Mouse (Mus musculus): Measurements from ENCODE around the gene Kitl. TPM values are rescaled to one million over a fixed set of nuclear protein-coding genes. Genes with fewer than 3 reads are reported as not detected.

The Kitl gene
- polyA plus RNA-seq, 1 experiment from 2014 or later: 36.5 TPM

DNA sequence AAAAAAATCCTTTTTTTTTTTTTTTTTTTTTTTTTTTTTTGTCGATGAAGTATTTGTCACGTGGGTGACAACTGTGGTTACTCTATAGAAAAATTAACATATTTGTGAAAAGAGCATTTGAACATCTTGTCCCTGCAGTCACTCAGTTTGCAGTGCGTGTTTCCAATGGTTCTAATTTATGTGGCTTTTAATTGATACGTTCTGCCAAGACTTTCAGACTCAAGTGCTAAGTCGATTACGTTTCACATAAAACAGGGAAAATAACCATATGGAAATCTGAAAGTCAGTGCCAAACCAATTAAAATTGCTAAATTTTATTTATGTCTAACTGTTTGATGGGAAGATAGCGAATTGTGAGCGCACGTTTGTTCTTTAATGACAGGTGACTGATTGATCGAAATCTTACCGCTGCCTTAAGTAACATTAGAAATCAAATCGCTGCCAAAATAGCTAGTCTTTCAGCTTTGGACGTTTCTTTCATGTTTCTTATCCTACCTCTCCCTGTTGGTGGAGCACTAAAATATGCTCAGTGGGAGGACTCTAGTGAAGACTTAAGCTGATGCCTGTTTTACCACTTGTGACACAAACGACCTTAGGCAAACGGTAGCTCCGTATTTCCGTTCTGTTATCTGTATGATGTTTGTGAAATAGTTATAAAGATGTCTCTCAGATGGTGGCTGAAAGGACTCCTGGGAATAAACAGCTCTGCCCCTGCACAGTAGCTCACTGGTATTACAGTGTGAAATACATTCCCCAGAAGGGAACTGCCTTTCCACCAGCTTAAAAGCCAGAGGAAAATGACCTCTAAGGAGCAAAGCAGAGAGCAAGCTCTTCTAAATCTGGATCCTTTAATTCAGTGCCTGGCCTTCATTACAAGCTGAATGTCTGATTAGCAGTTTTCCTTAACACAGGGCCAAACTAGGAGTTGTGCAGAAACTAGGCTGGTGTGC is 4.1 kb downstream of the Kitl start:
- H3K36me3 ChIP-seq (ENCODE audit: control insufficient read depth, insufficient read depth, low read length): no peaks in the 10 kb centered on the region
- DNase-seq (ENCODE audit: low spot score): no peak
- WGBS: 56% methylated on average over 17 of the region's 17 CpGs
- no peak overlapping the region for H3K9ac ChIP-seq (ENCODE audit: low read depth, low read length)
- no peak overlapping the region for H3K4me3 ChIP-seq (ENCODE audit: low read depth, low read length)
- H3K27me3 ChIP-seq (replicated peaks; ENCODE audit: control insufficient read depth, insufficient read depth, low read length): peaks cover 18% of the 10 kb centered on the region
- no peak overlapping the region for H3K4me2 ChIP-seq (ENCODE audit: low read depth, low read length)
- H3K4me1 ChIP-seq (ENCODE audit: control insufficient read depth, insufficient read depth, low read length): peaks cover 6% of the 10 kb centered on the region
- H3K9me3 ChIP-seq (ENCODE audit: control insufficient read depth, low read length): no peaks in the 10 kb centered on the region
- H3K27ac ChIP-seq (replicated peaks; ENCODE audit: low read depth, low read length): no peak overlapping the region
- ATAC-seq (ENCODE audit: low read depth): no peak

DNA sequence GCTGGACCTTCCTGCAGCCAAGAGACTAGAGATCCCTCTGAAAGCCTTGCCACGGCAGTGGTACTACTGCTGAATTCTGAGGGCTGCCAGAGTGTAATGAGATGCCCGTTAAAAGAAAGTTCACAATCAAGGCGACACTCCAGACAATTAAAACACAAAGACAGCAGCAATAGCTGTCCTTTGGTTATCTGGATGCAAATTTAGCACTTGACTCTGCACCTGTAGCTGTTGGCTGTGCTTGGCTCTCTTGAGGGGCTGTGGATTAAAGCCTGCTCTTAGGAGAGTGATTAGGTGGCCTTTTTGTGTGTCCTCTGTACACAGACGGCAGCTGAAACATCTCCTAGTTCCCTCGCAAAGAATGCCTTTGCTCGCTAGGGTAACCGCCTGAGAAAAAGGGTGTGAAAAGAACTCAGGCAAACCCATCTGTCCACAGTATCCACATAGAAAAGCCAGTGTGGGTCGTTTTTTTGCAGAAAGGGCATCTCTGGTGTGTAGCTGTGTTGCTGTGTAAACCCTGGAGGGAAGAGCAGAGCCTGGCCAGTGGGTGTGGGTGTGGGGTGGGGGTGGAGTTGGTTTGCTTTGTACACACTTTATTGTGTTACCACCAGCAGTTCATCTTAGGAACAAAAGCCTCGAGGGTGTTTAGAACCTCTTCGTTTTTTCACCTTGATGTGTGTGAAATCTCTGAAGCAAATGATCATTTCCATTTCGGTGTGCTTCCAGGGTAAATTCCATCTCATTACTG is 6.8 kb downstream of the Kitl start:
- Histone ChIP-seq H3K4me1 (ENCODE audit: control insufficient read depth, insufficient read depth, low read length) (peaks cover under 1% of the 10 kb centered on the region; the same call in 1 of the 2 replicates), H3K27me3 (replicated peaks; ENCODE audit: control insufficient read depth, insufficient read depth, low read length) (peaks cover 14% of the 10 kb centered on the region), H3K27ac (replicated peaks; ENCODE audit: low read depth, low read length) (no peak overlapping the region), H3K9me3 (ENCODE audit: control insufficient read depth, low read length) (no peaks in the 10 kb centered on the region), H3K36me3 (ENCODE audit: control insufficient read depth, insufficient read depth, low read length) (no peaks in the 10 kb centered on the region), H3K4me3 (ENCODE audit: low read depth, low read length) (no peak overlapping the region), H3K4me2 (ENCODE audit: low read depth, low read length) (no peak overlapping the region), H3K9ac (ENCODE audit: low read depth, low read length) (no peak overlapping the region)
- 58% methylated on average over 11 of the region's 11 CpGs for WGBS
- ATAC-seq (ENCODE audit: low read depth): no peak
- DNase-seq (ENCODE audit: low spot score): no peak

DNA sequence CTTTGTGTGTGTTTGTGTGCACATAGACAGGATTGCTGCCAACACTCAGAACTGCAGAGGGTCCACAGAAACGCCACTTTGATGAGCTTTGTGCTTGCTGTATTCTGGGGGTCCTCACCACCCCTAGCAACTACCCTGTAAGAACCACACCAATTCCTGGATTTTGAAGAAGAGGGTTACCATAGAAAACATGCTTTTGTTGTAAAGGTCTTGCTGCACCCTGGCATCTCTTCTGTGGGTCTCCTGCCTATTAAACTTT is 7.3 kb downstream of the Kitl start:
- H3K36me3 ChIP-seq (ENCODE audit: control insufficient read depth, insufficient read depth, low read length): no peaks in the 10 kb centered on the region
- DNase-seq (ENCODE audit: low spot score) (no peak), ATAC-seq (ENCODE audit: low read depth) (no peak)
- H3K27ac ChIP-seq (replicated peaks; ENCODE audit: low read depth, low read length): no peak overlapping the region
- no peaks in the 10 kb centered on the region for H3K4me1 ChIP-seq (ENCODE audit: control insufficient read depth, insufficient read depth, low read length)
- no peak overlapping the region for H3K4me3 ChIP-seq (ENCODE audit: low read depth, low read length)
- 63% methylated on average over 1 of the region's 1 CpGs for WGBS
- no peaks in the 10 kb centered on the region for H3K9me3 ChIP-seq (ENCODE audit: control insufficient read depth, low read length)
- H3K4me2 ChIP-seq (ENCODE audit: low read depth, low read length): no peak overlapping the region
- no peak overlapping the region for H3K9ac ChIP-seq (ENCODE audit: low read depth, low read length)
- H3K27me3 ChIP-seq (replicated peaks; ENCODE audit: control insufficient read depth, insufficient read depth, low read length): peaks cover 10% of the 10 kb centered on the region

DNA sequence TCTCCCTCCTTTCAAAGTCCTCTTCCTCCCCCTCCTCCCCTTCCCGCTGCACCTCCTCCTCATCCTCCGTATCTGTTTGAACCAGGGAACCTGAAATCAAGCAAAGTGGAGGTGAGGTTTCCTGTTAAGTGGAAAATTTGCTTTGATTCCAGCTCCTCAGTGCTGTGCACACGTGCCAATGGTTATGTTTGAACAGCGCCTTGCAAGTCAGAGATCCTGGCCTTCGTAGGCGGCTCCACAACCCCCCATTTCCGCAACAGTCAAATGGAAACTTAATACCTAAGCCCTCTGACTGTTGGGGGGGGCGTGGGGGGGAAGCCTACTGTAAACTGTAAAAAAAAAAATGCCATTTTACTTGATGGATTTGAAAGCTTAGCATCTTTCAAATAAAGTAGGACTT is 10.2 kb downstream of the Kitl start:
- Histone ChIP-seq H3K9me3 (ENCODE audit: control insufficient read depth, low read length) (no peaks in the 10 kb centered on the region), H3K9ac (ENCODE audit: low read depth, low read length) (no peak overlapping the region), H3K4me3 (ENCODE audit: low read depth, low read length) (no peak overlapping the region), H3K4me1 (ENCODE audit: control insufficient read depth, insufficient read depth, low read length) (no peaks in the 10 kb centered on the region), H3K4me2 (ENCODE audit: low read depth, low read length) (peak overlapping the region; percentile 9; the same call in 1 of the 2 replicates), H3K27ac (replicated peaks; ENCODE audit: low read depth, low read length) (no peak overlapping the region), H3K36me3 (ENCODE audit: control insufficient read depth, insufficient read depth, low read length) (no peaks in the 10 kb centered on the region), H3K27me3 (replicated peaks; ENCODE audit: control insufficient read depth, insufficient read depth, low read length) (no peaks in the 10 kb centered on the region)
- WGBS: 27% methylated on average over 8 of the region's 8 CpGs
- DNase-seq (ENCODE audit: low spot score) (peak; percentile 74), ATAC-seq (ENCODE audit: low read depth) (peak; percentile 79)

DNA sequence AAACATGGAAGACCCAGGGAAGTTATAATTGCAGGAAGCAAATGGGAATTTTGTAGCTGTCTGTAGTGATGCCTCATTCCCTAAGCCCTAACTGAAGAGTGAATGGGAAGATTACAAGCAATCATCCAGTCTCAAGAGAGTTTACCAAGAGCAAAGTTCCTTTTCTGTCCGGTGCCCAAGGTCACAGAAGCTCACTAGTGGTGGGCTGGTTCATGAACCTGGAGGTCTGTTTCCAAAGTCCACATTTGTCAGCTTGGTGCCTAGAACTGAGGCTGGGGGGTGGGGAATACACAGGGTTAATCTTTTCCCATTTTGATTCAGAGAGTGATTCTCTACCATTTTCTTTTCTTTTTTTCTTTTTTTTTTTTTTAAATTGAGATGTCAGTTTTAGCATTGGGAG is 11.3 kb downstream of the Kitl start:
- H3K9me3 ChIP-seq (ENCODE audit: control insufficient read depth, low read length): no peaks in the 10 kb centered on the region
- ATAC-seq (ENCODE audit: low read depth): no peak
- H3K27me3 ChIP-seq (replicated peaks; ENCODE audit: control insufficient read depth, insufficient read depth, low read length): no peaks in the 10 kb centered on the region
- no peak overlapping the region for H3K9ac ChIP-seq (ENCODE audit: low read depth, low read length)
- no peak overlapping the region for H3K27ac ChIP-seq (replicated peaks; ENCODE audit: low read depth, low read length)
- WGBS: 61% methylated on average over 1 of the region's 1 CpGs
- H3K36me3 ChIP-seq (ENCODE audit: control insufficient read depth, insufficient read depth, low read length): no peaks in the 10 kb centered on the region
- no peak for DNase-seq (ENCODE audit: low spot score)
- H3K4me2 ChIP-seq (ENCODE audit: low read depth, low read length): no peak overlapping the region
- no peak overlapping the region for H3K4me3 ChIP-seq (ENCODE audit: low read depth, low read length)
- H3K4me1 ChIP-seq (ENCODE audit: control insufficient read depth, insufficient read depth, low read length): peaks cover 7% of the 10 kb centered on the region; the same call in 1 of the 2 replicates

DNA sequence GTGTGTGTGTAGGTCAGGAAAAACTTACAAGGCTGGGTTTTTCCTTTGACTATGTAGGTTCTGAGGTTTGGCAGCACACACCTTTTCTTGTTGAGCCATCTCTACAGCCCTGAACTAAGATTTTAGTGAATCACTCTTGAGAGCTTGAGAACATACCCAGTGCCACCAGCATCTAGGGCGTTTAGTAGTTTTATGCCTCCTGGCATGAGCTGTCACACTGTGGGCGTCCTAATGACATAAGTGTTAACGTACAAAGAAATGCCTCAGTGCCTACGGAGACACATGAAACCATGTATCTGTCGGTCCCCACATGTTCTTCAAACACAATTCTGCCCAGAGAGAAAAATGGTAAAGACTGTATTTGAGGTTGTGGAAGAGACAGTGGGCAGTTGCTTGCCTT is 15.0 kb downstream of the Kitl start:
- Histone ChIP-seq H3K4me1 (ENCODE audit: control insufficient read depth, insufficient read depth, low read length) (peaks cover 7% of the 10 kb centered on the region; the same call in 1 of the 2 replicates), H3K36me3 (ENCODE audit: control insufficient read depth, insufficient read depth, low read length) (no peaks in the 10 kb centered on the region), H3K27me3 (replicated peaks; ENCODE audit: control insufficient read depth, insufficient read depth, low read length) (no peaks in the 10 kb centered on the region), H3K27ac (replicated peaks; ENCODE audit: low read depth, low read length) (no peak overlapping the region), H3K9ac (ENCODE audit: low read depth, low read length) (no peak overlapping the region), H3K4me3 (ENCODE audit: low read depth, low read length) (no peak overlapping the region), H3K9me3 (ENCODE audit: control insufficient read depth, low read length) (no peaks in the 10 kb centered on the region), H3K4me2 (ENCODE audit: low read depth, low read length) (no peak overlapping the region)
- ATAC-seq (ENCODE audit: low read depth): no peak
- WGBS: 73% methylated on average over 5 of the region's 5 CpGs
- DNase-seq (ENCODE audit: low spot score): no peak

DNA sequence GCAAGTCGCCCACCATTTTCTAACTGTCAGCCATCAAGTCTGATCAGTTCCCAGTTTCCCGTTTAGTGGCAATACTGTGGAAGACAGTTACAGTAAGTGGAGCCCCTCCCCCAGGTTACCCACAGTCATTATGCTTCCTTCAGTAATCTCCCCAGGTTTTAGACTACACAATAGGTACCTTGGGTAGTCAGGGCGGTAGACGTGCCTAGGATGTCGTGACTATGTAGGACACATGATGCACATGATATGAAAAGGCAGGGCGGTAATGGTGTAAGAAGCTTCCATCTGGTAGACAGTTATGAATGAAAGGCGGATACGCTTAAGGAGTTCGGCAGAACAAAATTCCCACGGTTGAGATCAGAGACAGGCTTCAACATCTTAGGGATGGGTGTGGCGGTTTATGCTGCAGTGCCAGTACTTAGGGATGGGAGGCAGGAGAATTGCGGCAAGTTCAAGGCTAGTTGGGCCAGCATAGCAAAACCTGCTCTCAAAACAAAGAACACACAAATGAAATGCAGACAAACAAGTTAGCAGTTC is 15.6 kb downstream of the Kitl start:
- no peaks in the 10 kb centered on the region for H3K36me3 ChIP-seq (ENCODE audit: control insufficient read depth, insufficient read depth, low read length)
- H3K9ac ChIP-seq (ENCODE audit: low read depth, low read length): no peak overlapping the region
- peaks cover 7% of the 10 kb centered on the region; the same call in 1 of the 2 replicates for H3K4me1 ChIP-seq (ENCODE audit: control insufficient read depth, insufficient read depth, low read length)
- no peaks in the 10 kb centered on the region for H3K9me3 ChIP-seq (ENCODE audit: control insufficient read depth, low read length)
- ATAC-seq (ENCODE audit: low read depth): no peak
- WGBS: 62% methylated on average over 12 of the region's 12 CpGs
- H3K4me3 ChIP-seq (ENCODE audit: low read depth, low read length): no peak overlapping the region
- no peaks in the 10 kb centered on the region for H3K27me3 ChIP-seq (replicated peaks; ENCODE audit: control insufficient read depth, insufficient read depth, low read length)
- DNase-seq (ENCODE audit: low spot score): no peak
- H3K4me2 ChIP-seq (ENCODE audit: low read depth, low read length): peak overlapping the region; percentile 33; the same call in 1 of the 2 replicates
- H3K27ac ChIP-seq (replicated peaks; ENCODE audit: low read depth, low read length): no peak overlapping the region

DNA sequence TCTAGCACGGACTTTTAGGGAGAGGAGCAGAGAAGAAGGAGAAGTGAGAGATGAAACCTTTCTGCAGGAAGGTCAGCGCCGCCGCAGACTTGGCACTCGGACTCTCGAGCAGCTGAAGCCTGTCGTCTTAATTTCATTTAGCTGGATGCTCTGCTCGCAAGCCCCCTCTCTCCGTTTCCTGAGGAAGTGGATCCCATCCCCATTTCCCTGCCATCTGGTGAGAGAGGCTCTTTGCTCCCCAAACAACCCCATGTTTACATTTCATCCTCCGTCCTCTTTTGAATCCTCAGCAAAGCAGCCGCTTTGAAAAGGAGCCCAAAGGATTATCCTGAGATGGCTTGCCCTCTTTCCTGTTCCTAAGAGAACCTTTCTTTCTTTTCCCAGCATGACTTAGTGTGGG is 16.2 kb downstream of the Kitl start:
- H3K4me1 ChIP-seq (ENCODE audit: control insufficient read depth, insufficient read depth, low read length): peaks cover 7% of the 10 kb centered on the region; the same call in 1 of the 2 replicates
- ATAC-seq (ENCODE audit: low read depth) (no peak), DNase-seq (ENCODE audit: low spot score) (peak; percentile 58)
- H3K27me3 ChIP-seq (replicated peaks; ENCODE audit: control insufficient read depth, insufficient read depth, low read length): no peaks in the 10 kb centered on the region
- H3K4me2 ChIP-seq (ENCODE audit: low read depth, low read length): peak overlapping the region; percentile 33
- no peak overlapping the region for H3K9ac ChIP-seq (ENCODE audit: low read depth, low read length)
- H3K4me3 ChIP-seq (ENCODE audit: low read depth, low read length): no peak overlapping the region
- WGBS: 8% methylated on average over 11 of the region's 11 CpGs
- no peak overlapping the region for H3K27ac ChIP-seq (replicated peaks; ENCODE audit: low read depth, low read length)
- no peaks in the 10 kb centered on the region for H3K9me3 ChIP-seq (ENCODE audit: control insufficient read depth, low read length)
- no peaks in the 10 kb centered on the region for H3K36me3 ChIP-seq (ENCODE audit: control insufficient read depth, insufficient read depth, low read length)
